Mouse (Mus musculus) urinary bladder, adult 2 months (tissue): ENCODE data around the gene Vps37d. TPM values are rescaled to one million over a fixed set of nuclear protein-coding genes. Genes with fewer than 3 reads are reported as not detected.

ENCODE experiments used
- DNase-seq: peaks from one replicate; pipeline ENCODE4 v3.0.0; 2022; ENCODE audit warnings: low spot score
- polyA plus RNA-seq: library from polyadenylated mRNA; depleted of rRNA; stranded (reverse); fragments of >200 nt; gene quantifications from 2 replicates; pipeline ENCODE4 v1.2.3, GENCODE M21; 2012; rRNA removed

Gene Vps37d
- polyA plus RNA-seq = 4.0 and 4.4 TPM in 2 replicates

DNA sequence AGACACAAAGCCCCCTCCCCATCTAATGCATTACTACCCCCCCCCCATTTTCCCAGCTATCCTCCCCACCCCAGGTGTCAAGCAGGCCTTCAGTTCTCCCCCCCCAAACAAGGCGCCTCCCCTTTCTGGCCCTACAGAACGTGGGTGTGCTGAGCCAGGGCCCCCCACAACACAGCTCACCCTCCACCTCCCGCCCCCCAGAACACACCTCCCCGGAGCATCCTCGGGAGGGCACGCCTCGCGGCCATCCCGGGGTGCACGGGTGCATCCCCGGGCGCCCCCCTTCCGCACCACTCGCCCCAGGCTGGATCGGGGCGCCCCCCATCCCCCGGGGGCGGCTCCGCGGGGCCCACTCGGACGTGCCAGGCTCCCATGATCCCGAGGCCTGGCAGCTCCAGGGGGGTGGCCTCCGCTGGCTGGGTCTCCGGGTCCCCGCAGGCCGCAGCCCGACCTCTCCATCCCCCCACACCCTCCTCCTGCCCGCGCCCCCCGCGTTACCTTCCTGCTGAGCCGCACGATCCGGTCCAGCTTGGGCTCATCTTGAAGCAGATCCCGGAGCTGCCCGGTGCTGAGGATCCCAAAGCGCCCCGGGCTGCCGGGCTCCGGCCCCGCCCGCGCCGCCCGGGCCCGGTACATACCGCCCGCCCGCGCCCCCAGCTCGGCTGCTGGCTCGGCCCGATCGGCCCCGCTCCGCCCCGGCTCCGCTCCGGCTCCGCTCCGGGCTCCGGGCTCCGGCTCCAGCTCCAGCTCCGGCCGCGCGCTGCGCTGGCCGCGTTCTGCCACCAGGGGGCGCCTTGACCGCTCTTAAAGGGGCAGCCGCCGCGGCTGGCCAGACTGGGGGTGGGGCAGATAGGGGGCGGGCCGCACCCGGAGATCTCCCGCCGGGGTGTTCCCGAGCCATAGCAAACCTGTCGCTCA lies at the start of gene Vps37d:
Vps37d (minus strand) TSS at position 703 of the 918 bp plus-strand sequence.
- DNase-seq = peak; percentile 97

DNA sequence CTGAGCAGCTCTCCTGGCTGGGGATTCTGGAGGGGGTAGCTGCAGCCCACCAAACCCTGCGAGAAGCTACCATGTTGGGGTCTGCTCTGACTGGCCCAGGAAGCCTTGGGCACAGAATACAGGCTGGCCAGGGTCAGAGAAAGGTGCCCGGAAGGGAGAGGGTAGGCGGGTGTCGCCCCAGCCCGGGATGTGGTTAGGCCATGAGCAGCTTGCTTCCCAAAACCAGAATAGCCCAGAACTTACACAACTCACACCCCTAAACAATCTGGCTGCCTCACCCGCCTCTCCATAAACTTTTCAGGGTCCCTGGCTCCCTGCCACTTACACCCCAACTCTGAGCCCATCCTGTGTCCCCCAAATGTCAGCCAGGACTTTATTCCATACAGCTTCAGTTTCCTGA lies 49.6 kb upstream of the Vps37d start:
- no peak for DNase-seq

DNA sequence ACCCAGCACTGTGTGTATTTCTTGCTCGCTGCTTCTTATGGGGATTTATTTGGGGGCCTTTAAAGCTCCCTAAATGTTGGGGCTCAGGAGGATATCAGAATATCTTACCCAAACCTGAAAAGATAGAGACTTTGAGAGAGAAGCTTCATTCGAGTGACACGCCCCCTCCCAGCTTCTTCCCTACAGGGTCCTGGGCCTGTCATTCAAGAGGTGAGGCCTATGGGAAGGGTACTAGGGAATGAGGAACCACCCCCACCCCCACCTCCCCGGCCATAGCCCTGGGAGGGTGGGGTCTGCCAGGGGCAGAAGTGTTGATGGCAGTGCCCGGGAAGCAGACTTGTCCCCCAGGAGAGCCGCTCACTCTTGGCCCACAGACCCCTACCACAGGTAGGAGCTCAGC lies 48.1 kb upstream of the Vps37d start:
- DNase-seq = no peak

DNA sequence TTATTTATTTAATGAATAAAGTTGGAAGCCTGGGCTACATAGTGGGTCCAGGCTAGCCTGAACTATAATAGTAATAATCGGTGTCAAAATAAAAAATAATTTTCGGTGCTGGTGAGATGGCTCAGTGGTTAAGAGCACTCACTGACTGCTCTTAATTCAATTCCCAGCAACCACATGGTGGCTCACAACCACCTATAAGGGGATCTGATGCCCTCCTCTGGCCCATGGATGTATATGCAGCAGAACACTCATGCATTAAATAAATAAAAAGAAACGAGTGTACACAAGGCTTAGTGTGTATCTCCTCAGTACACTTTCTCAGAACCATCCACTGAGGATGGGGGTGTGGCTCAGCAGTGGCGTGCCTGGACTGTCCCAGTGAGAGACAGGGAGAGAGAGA lies 42.7 kb upstream of the Vps37d start:
- DNase-seq = no peak

DNA sequence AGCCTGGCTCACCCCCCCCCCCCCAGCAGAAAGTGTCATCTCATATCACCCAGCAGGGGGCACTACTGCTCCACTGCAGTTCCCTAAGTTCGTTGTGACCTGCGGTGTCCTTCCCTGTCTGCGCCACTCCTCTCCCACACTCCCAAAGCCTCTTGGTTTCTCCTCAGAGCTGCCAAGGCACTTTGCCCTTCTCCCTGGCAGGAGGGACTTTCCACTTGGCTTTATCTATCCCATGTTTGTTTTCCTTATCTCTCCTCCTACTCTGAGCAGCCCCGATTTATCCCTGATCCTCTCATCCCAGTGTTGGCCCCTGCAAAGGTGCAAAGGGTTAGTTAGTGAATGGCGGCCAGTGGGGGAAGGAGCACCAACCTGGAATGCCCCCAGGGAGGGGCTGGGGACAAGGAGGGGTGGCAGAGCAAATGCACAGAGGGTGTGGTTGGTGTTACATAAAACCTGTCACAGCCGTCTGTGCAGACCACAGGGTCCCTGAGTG lies 40.6 kb upstream of the Vps37d start:
- peak; percentile 47 for DNase-seq

DNA sequence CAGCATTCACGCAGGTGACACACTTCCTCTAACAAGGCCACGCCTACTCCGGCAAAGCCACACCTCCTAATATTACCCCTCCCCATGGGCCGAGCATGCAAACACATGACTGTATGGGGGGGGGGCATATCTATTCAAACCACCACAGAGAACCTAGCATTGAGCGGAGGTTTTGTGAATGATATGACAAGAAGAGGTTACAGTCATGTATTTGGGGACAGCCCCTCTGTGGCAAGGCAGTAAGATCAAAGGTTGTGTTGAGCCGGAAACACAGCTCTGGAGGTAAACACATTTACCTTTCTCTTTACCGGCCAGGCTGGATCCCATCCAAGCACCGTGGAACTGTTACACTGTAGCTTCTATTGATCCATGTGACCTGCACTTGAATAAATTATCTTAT lies 37.2 kb upstream of the Vps37d start:
- DNase-seq = no peak

DNA sequence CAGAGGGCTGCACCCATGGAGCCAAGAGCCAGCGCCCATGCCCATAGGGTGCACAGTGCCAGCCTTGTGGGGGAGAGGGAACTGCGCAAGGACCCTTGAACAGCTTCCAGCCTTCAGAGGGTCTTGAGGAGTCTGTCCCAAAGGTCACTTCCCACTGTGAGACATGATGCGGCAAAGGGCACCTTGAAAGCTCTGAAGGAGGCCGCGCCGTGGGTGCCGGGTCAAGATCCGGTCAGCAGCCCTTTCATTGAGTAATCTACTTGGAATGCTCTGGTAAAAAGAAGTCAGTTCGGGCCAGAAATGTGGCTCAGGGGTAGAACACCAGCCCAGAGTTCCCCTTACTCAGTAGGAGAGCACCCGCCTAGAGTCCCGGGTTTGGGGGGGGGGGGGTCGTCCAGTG lies 35.7 kb upstream of the Vps37d start:
- no peak for DNase-seq

DNA sequence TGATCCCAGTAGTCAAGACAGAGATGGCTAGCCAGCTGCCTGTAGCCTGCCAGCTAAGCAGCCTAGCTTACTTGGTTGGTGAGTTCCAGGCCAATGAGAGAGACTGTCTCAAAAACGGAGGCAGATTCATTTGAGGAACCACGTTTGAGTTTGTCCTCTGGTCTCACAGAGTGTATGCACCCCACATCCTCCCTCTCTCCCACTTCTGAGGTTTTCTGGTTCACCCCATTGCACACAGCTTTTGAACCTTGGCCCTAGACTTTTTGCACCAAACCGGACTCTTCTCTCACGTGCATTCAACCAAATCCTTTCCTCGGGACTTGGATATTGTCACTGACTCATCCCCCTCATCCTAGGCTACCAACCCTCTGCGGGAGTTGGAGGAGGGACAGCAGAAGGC lies 31.9 kb upstream of the Vps37d start:
- DNase-seq = no peak

DNA sequence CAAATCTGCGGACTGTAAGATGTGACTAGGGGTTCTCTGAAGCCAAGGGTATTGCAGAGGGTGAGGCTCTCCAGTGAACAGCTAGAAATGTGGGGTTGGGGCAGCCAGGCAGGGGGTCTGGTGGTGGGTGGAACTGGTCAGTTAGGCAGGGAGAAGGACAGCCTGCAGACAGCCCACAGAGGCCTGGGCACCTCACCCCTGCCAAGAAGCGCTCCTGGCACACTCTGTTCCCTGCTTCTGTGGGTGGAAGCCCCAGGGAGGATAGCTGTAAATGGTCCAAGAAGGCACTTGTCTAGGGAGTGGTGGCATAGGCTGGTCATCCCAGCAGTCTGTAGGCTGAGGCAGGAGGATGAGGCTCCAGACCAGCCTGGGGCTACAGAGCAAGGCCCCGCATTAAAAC lies 31.4 kb upstream of the Vps37d start:
- no peak for DNase-seq

DNA sequence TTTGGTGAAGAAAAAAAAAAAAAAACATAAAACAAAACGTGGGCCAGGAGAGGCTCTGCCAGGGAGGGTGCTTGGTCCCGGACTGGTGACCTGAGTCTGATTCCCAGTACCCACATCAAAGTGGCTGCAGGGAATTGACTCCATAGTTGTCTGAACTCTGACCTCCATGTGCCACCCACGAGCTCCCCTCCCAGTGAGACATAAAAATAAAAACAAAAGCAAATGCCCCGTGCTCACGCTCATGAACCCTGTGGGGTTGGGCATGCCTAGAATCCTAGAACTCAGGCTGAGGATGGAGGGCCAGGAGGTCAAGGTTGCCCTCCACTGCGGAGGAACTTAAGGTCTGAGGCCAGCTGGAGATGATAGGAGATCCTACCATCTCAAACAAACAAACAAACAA lies 31.0 kb upstream of the Vps37d start:
- DNase-seq = no peak

DNA sequence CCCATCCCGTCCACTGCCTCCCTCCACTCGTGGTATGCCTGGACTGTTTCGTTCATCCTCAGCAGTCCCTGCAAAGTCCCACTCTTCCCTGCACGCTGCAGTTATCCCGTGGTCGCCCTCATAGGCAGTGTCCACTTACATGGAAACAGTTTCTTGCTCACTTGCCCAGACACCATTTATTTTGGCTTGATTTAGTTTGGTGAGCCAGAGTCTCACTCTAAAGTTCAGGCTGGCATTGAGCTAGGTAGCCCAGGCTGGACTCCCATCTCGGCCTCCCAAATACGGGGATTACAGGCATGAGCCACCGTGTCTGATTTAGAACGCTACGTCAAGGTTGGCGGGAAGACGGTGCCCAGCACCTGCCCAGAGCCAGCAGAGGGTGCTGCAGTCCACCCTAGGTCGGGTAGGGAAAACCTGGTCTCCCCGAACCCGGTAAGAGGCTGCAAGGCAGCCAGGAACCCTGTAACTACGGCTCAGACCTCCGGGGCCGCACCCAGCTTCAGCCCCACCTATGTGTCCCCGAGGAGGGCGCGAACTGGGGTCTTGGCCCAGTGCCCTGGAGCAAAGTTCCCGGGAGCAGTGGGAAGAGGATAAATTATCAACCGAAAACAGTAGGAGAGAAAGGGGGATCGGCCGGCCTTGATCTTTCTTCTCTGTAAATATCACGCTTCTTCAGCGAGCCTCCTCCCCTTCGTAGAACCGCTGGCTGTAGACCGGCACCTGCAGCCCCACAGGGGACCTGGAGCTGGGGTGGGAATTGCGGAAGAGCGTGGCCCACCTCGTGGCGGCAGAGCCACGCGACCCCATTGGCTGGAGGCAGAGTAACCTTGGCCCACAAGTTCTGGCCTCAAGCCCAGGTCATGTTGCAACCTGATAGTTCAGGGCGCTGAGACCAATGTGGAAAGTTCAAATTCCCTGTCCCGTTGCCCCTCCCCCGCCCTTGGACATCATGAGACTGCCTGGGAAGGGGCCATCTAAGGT lies 29.7 kb upstream of the Vps37d start:
- peak; percentile 35 for DNase-seq

DNA sequence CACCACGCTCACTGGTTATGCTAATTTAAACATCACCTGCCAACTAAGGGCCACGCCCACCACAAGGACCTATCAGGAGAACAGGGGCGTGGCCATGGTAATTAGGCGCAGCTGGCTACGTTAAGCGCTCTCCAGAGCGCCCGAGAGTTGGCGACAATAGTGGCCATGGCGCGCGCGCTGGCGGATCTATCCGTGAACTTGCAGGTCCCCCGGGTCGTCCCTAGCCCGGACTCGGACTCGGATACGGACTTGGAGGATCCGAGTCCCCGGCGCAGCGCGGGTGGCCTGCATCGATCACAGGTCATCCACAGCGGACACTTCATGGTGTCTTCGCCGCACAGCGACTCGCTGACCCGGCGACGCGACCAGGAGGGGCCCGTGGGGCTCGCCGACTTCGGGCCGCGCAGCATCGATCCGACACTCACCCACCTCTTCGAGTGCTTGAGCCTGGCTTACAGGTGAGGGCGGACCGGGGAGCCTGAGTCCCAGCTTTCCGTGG lies 28.7 kb upstream of the Vps37d start:
- peak; percentile 55 for DNase-seq

DNA sequence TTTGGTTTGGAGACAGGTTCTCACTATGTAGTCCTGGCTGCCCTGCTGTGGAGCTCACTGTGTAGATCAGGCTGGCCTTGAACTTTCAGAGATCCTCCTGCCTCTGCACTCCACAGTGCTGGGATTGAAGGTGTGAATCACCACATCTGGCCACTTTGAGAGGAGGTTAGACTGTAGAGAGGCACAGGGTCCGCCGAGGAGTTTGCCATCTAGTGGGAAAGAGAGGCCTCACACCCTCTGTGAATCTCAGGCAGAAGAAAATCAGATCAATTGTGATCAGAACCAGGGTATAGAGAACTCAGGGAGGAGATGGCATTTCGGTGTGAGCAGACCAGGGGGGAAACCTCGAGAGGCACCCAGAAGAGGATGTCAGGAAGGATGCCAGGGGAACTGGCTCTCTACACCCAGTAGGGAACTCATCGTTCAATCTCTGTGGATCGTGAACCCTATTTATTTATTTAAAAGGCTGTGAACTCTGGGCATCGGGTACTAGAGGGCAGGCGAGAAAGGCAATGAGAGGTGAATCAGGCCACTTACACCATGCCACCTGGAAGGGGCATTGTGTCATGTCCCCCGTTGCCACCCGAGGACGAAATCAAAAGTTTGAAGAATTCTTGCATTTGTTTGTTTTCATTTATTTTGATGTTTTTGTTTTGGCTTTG lies 26.1 kb upstream of the Vps37d start:
- no peak for DNase-seq

DNA sequence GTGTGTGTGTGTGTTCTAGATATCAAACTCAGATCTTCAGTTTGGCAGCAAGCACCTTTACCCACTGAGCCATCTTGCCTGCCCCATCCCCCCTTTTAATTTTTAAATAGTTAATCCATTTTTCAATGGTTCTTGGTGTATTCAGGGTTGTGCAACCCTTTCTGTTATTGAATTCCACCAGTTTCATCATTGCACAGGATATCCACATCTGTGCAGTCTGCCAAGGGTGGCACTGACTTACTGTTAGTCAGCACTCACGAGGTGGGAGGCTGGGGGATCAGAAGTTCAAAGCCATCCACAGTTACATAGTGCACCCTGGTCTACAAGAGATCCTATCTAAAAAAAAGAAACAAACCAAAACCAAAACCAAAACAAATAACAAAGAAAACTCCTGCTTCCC lies 22.9 kb upstream of the Vps37d start:
- DNase-seq = no peak

DNA sequence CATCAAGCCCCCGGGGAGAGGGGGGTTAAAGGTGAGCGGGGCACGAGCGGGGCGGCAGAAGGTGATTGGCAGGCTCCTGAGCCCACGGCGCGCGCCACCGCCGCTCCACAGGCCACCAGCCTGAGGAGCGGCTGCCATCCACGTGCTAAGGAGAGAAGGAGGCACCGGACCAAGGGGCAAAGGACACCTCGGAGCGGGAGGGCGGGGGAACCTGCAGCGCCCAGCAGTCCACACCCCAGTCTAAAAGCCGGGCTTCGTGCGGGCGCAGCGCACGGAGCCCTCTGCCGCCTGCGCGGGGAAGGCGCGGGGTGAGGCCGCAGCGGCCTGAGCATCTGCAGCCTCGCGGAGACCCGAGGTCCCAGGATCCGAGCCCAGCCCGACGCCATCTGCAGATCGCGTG lies 11.6 kb upstream of the Vps37d start, which contains the start of gene Mlxipl:
Mlxipl (plus strand) TSS at position 238 of the 400 bp plus-strand sequence.
- DNase-seq = no peak

DNA sequence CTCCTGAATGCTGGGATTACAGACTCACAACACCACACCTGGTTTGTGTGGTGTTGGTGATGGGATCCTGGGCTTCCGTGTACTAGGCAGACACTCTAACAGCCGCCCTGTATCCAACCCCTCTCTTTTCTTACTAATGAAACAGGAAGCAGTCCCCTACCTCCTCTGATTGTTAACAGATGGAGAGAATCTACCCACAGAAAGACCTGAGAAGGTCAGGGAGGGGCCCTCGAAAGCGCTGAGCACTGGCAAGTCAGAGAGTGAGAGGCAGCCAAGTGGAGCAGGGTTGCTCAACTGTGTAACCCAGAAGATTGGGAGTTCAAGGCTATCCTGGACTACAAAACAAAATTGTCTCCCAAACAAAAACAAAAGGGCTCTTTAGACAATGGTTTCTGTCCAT lies 8.8 kb upstream of the Vps37d start:
- DNase-seq = no peak

DNA sequence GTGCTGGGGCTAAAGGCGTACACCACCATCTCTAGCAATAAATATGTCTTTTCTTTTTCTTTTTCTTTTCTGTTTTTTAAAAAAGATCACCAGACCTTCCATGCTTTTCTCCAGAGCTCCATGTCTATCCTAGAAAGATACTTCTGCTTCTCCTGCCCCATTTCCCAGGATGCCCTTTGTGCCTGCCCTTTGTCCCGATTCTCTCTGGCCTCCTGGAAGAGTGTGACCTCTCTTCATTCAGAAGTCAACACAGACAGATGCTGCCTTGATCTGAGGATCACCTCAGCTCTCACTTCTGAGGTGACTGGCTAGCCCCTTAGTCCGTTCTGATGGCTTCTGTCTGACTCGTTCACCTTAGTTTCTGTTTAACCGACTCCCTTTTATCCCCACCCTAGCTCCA lies 2.5 kb upstream of the Vps37d start:
- no peak for DNase-seq

DNA sequence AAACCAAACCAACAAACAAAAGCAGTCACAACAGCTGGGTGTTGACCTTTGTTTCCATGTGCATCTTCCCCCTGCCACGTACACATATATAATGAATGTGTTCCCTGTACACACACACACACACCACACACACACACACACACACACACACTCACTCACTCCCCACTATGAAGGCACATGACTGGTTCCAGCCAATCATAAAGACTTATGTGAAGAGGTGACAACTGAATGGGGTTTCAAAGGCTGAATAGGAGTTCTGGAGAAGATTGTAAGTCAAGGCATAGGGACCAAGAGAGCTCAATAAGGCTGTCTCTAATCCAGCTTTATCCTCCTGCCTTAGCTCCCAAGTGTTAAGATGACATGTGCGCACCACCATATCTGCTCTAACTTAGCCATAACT lies 1.5 kb upstream of the Vps37d start:
- no peak for DNase-seq

DNA sequence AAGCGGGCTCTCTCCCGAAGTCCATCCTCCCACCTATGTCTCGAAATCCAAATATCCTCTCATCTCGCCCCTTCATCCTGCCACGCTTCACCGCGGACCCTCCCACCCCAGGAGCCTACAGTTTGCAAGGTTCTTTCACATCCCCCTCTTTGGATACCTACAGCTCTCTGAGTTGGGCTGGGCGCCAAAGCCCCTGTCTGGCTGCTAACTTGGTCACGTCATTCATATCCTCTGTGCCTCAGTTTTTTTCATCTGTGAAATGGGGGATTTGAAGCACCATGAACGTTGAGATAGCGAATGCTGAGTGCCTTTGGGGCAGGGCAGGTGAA lies 380 bp upstream of the Vps37d start:
- no peak for DNase-seq

DNA sequence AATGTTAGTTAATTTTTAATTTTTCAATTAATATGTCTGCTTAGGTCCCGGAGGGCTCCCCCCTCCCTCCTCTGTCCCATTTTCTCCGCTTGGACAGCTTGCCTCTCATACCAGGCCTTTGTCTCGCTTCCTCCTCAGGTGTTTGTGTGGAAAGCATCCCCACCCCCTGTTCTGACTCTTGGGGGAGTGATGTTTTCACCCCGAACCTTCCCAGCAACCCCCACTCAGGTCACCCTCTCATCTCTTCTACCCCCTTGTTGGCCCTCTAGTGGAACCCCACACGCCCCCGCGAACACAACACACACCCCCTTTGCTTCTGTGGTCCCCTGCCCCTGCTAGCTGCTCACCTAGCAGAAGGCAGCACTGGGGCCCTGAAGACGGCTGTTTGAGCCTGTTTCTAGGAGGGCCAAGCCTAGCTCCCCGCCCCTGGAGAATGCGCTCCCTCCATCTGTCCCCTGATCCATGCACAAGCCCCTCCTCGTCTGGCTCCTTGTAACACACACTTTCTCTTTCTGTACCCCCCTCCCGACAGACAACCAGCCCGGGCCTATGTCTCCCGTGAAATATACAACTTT lies 1.0 kb downstream of the Vps37d start:
- DNase-seq = no peak

DNA sequence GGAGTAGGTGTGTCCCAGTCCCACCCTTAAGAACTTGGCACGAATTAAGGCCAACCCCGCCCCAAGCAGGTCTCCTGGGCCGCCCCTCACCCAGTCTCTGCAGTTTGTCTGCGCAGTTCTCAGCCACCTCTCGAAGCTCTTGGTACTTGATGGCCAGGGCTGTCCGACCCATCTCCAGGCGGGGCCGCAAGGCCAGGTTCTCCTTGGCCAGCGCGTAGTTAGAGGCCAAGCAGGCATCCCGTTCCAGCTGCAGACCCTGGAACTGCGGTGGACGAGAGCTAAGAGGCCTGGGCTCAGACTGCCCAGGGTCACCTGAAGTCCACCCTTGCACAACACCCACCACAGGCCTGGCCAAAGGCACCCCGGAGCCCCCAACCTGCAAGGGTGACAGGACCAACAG lies 1.7 kb downstream of the Vps37d start:
- no peak for DNase-seq
